Comparison of ENCODE assay signal across 8 mouse cellular contexts in the genomic region with DNA sequence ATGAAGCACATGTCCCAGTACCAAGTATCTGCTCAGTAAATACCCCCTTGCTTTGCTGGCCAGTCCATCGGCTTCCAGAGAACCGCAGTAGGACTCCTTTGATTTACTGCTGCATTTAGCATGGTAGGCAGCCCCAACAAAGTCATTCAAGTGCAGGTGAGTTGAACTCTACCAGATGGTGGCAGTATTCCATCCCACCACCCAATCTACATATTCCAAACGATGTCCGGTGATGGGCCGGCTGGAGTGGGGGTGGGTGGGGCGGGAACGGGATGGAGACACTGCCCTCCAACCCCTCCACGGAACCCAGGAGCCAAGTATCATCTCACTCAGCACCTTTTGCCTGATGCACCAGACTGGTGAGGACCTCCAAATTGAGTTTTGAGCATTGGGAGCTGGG. TPM values are rescaled to one million over a fixed set of nuclear protein-coding genes. Genes with fewer than 3 reads are reported as not detected.
DNase-seq lines count a peak whose midpoint lies in the region; ATAC-seq lines count a peak whose summit lies in the region.

No protein-coding gene starts in this region.

- H3K36me3 ChIP-seq in heart, embryonic 14.5 days (ENCODE audit: control insufficient read depth, insufficient read depth, low read length): no peaks in the 10 kb centered on the region
- no peaks in the 10 kb centered on the region for H3K36me3 ChIP-seq in hindbrain, embryonic 15.5 days
- H3K36me3 ChIP-seq in midbrain, embryonic 15.5 days (replicated peaks): no peaks in the 10 kb centered on the region

- no peak for ATAC-seq in heart, embryonic 14.5 days (ENCODE audit: insufficient number of reproducible peaks, insufficient read depth, low FRiP score, low read depth)
- no peak for ATAC-seq in hindbrain, embryonic 15.5 days (ENCODE audit: low FRiP score, low read depth)
- ATAC-seq in midbrain, embryonic 15.5 days (replicated peaks): no peak
- ATAC-seq in activated CD4-positive, CD25-positive, alpha-beta regulatory T cell, adult 4 months: no peak

- H3K4me2 ChIP-seq in heart, embryonic 14.5 days (ENCODE audit: low read length): peak overlapping the region; percentile 63
- peak overlapping the region; percentile 51 for H3K4me2 ChIP-seq in hindbrain, embryonic 15.5 days
- peak overlapping the region; percentile 39 for H3K4me2 ChIP-seq in midbrain, embryonic 15.5 days

- intact Hi-C loops in heart, postnatal 36 days (cut with DNase I): no loop called here

- DNase-seq in heart, postnatal 36 days: no peak
- peak; percentile 87 for DNase-seq in ZHBTc4 (ENCODE audit: low read depth, low spot score)
- DNase-seq in frontal cortex, postnatal 25 days (ENCODE audit: low spot score in 2 of 2): no peak
- DNase-seq in frontal cortex, postnatal 14 days (ENCODE audit: low spot score in 2 of 2): no peak

- H3K9me3 ChIP-seq in heart, embryonic 14.5 days (ENCODE audit: control insufficient read depth, low read length): no peaks in the 10 kb centered on the region
- H3K9me3 ChIP-seq in hindbrain, embryonic 15.5 days: no peaks in the 10 kb centered on the region
- H3K9me3 ChIP-seq in midbrain, embryonic 15.5 days: no peaks in the 10 kb centered on the region

- peaks cover 12 to 30% of the 10 kb centered on the region in 2 experiments for H3K4me1 ChIP-seq in heart, embryonic 14.5 days (ENCODE audit: control insufficient read depth in 2 of 2, insufficient read depth in 2 of 2, low read length in 2 of 2)
- H3K4me1 ChIP-seq in hindbrain, embryonic 15.5 days (replicated peaks): peaks cover 52% of the 10 kb centered on the region
- H3K4me1 ChIP-seq in midbrain, embryonic 15.5 days: peaks cover 47% of the 10 kb centered on the region

- H3K9ac ChIP-seq in heart, embryonic 14.5 days (ENCODE audit: low read length): peak overlapping the region; percentile 49; the same call in 1 of the 2 replicates
- H3K9ac ChIP-seq in hindbrain, embryonic 15.5 days: no peak overlapping the region
- H3K9ac ChIP-seq in midbrain, embryonic 15.5 days: no peak overlapping the region

- peak overlapping the region; percentile 24 to 26 for H3K4me3 ChIP-seq in heart, embryonic 14.5 days (ENCODE audit: control insufficient read depth in 1 of 2, insufficient read depth in 1 of 2, low read depth in 1 of 2, low read length in 2 of 2)
- H3K4me3 ChIP-seq in hindbrain, embryonic 15.5 days: no peak overlapping the region; the same call in 1 of the 2 replicates
- 0 out of 2 replicates have a peak overlapping the region, but pooled peaks have one; percentile 1 for H3K4me3 ChIP-seq in midbrain, embryonic 15.5 days

- peaks cover 24% of the 10 kb centered on the region for H3K27me3 ChIP-seq in heart, embryonic 14.5 days (ENCODE audit: control insufficient read depth, insufficient read depth, low read length)
- no peaks in the 10 kb centered on the region for H3K27me3 ChIP-seq in hindbrain, embryonic 15.5 days
- 0 out of 2 replicates have a peak, but pooled peaks cover 3% of the 10 kb centered on the region for H3K27me3 ChIP-seq in midbrain, embryonic 15.5 days (replicated peaks)

- no peak overlapping the region for H3K27ac ChIP-seq in heart, embryonic 14.5 days (replicated peaks in 1 of 2; ENCODE audit: control insufficient read depth in 1 of 2, insufficient read depth in 1 of 2, low read depth in 2 of 2, low read length in 2 of 2)
- no peak overlapping the region for H3K27ac ChIP-seq in hindbrain, embryonic 15.5 days (replicated peaks)
- H3K27ac ChIP-seq in midbrain, embryonic 15.5 days: no peak overlapping the region

- 7% methylated on average over 8 of the region's 8 CpGs for WGBS in heart, embryonic 14.5 days
- WGBS in hindbrain, embryonic 15.5 days: 9% methylated on average over 8 of the region's 8 CpGs
- 9% methylated on average over 8 of the region's 8 CpGs for WGBS in midbrain, embryonic 15.5 days

RNA-seq across cellular contexts. Expression of gene Racgap1, which starts 1.8 kb away (rescaled TPM):
- 94.4 and 98.7 TPM in 2 replicates for polyA plus RNA-seq in heart, embryonic 14.5 days (2014; fragmentation: Nextera tagmentation; extraction: Ambion mirVana)
- total RNA-seq in heart, postnatal 36 days (2021): 1 to 10 TPM; 2.1 to 2.2 TPM
- 63.3 and 67.1 TPM in 2 replicates for polyA plus RNA-seq in hindbrain, embryonic 15.5 days (2015; fragmentation: Nextera tagmentation; extraction: Ambion mirVana)
- polyA plus RNA-seq in midbrain, embryonic 15.5 days (2015; fragmentation: Nextera tagmentation; extraction: Ambion mirVana): 49.0 and 56.9 TPM in 2 replicates
- 10 to 100 TPM; 33.2 to 33.3 TPM for polyA plus RNA-seq in activated CD4-positive, CD25-positive, alpha-beta regulatory T cell, adult 4 months (2017; shearing (Covaris generic))

RNA-seq across cellular contexts. Expression of gene Asic1, which starts 16.9 kb away (rescaled TPM):
- polyA plus RNA-seq in heart, embryonic 14.5 days (2014; fragmentation: Nextera tagmentation; extraction: Ambion mirVana): 1.1 and 1.2 TPM in 2 replicates
- under 1 TPM; 0.22 to 0.35 TPM for total RNA-seq in heart, postnatal 36 days (2021)
- polyA plus RNA-seq in hindbrain, embryonic 15.5 days (2015; fragmentation: Nextera tagmentation; extraction: Ambion mirVana): 58.1 and 63.6 TPM in 2 replicates
- polyA plus RNA-seq in midbrain, embryonic 15.5 days (2015; fragmentation: Nextera tagmentation; extraction: Ambion mirVana): 64.0 and 65.9 TPM in 2 replicates
- under 1 TPM; 0.22 to 0.32 TPM for polyA plus RNA-seq in activated CD4-positive, CD25-positive, alpha-beta regulatory T cell, adult 4 months (2017; shearing (Covaris generic))

RNA-seq across cellular contexts. Expression of gene Smarcd1, which starts 48.6 kb away (rescaled TPM):
- polyA plus RNA-seq in heart, embryonic 14.5 days (2014; fragmentation: Nextera tagmentation; extraction: Ambion mirVana): 24.7 and 27.4 TPM in 2 replicates
- total RNA-seq in heart, postnatal 36 days (2021): 10 to 100 TPM; 18.7 to 22.1 TPM
- 89.1 and 96.4 TPM in 2 replicates for polyA plus RNA-seq in hindbrain, embryonic 15.5 days (2015; fragmentation: Nextera tagmentation; extraction: Ambion mirVana)
- polyA plus RNA-seq in midbrain, embryonic 15.5 days (2015; fragmentation: Nextera tagmentation; extraction: Ambion mirVana): 114 and 119 TPM in 2 replicates
- polyA plus RNA-seq in activated CD4-positive, CD25-positive, alpha-beta regulatory T cell, adult 4 months (2017; shearing (Covaris generic)): 10 to 100 TPM in 1 of 2 experiments, 1 to 10 TPM in 1; 8.6 to 10.8 TPM

RNA-seq across cellular contexts. Expression of gene Gm17349, which starts 52.0 kb away (rescaled TPM):
- polyA plus RNA-seq in heart, embryonic 14.5 days (2014; fragmentation: Nextera tagmentation; extraction: Ambion mirVana): not detected in 2 replicates
- total RNA-seq in heart, postnatal 36 days (2021): 1 to 10 TPM; 1.8 to 2.4 TPM
- polyA plus RNA-seq in hindbrain, embryonic 15.5 days (2015; fragmentation: Nextera tagmentation; extraction: Ambion mirVana): not detected in 2 replicates
- polyA plus RNA-seq in midbrain, embryonic 15.5 days (2015; fragmentation: Nextera tagmentation; extraction: Ambion mirVana): not detected in 2 replicates
- polyA plus RNA-seq in activated CD4-positive, CD25-positive, alpha-beta regulatory T cell, adult 4 months (2017; shearing (Covaris generic)): not detected

RNA-seq across cellular contexts. Expression of gene Aqp6, which starts 52.1 kb away (rescaled TPM):
- polyA plus RNA-seq in heart, embryonic 14.5 days (2014; fragmentation: Nextera tagmentation; extraction: Ambion mirVana): not detected in 2 replicates
- total RNA-seq in heart, postnatal 36 days (2021): not detected
- polyA plus RNA-seq in hindbrain, embryonic 15.5 days (2015; fragmentation: Nextera tagmentation; extraction: Ambion mirVana): 0.78 and 1.00 TPM in 2 replicates
- polyA plus RNA-seq in midbrain, embryonic 15.5 days (2015; fragmentation: Nextera tagmentation; extraction: Ambion mirVana): 0.41 and 0.49 TPM in 2 replicates
- not detected for polyA plus RNA-seq in activated CD4-positive, CD25-positive, alpha-beta regulatory T cell, adult 4 months (2017; shearing (Covaris generic))

Comparison
In these comparisons a context has a peak if more than half of its experiments do, and no peak if none do; other contexts are left out.
1. RNA of gene Asic1, which starts 16.9 kb away (polyA plus RNA-seq): 64.0 to 65.9 TPM in midbrain, embryonic 15.5 days and 58.1 to 63.6 TPM in hindbrain, embryonic 15.5 days; 1.1 to 1.2 TPM in heart, embryonic 14.5 days and 0.22 to 0.32 TPM in activated CD4-positive, CD25-positive, alpha-beta regulatory T cell, adult 4 months; every median in the first group is over 10 times any median in the second.
2. Peak in every context shown above with its lines, with median percentiles within 50 percentile points of each other: H3K4me2 ChIP-seq.